Mouse (Mus musculus) retina, adult 2 months (tissue): ENCODE data around the gene Abi2.

Experiments
- DNase-seq: peaks from one replicate; pipeline ENCODE4 v3.0.0-alpha.2; 2012; ENCODE audit warnings: low read depth, low spot score

Gene Abi2

DNA sequence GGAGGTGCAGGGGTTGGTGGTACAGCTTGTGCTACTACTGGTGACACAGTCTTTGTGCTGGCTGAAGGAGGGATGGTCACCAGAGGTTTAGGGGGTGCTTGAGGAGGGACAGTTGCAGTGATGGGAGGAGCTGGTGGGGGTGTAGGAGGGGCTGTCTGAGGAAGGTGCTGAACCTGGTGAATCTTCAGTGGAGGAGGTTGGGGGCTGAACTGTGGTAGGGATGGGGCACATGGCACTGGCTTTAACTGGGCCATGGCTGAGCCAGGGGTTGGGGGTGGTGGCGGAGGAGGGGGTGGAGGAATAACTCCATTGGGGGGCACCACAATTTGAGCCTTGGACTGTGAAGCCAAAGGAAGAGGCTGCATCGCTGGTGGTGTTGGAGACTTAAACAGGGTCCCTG lies 80.2 kb downstream of the Abi2 start:
- no peak for DNase-seq

DNA sequence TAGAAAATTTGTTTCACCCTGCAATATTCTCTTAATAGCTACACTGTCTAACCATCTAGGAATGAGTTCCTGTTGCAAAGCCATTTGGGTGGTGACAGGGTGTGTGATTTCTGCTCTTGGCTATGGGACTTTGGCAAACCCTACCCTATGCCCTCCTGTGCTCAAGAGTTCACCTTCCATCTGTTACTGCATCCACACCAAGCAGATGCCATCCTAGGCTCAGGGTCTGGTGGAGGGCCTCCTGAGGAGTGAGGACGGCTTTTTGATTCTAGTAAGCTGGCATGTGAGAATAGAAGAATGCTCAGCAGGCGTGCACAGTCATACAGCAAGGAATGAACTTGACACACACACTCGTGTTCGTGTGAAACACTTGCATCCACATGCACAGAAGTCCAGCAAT lies 81.1 kb downstream of the Abi2 start:
- DNase-seq, result no peak

DNA sequence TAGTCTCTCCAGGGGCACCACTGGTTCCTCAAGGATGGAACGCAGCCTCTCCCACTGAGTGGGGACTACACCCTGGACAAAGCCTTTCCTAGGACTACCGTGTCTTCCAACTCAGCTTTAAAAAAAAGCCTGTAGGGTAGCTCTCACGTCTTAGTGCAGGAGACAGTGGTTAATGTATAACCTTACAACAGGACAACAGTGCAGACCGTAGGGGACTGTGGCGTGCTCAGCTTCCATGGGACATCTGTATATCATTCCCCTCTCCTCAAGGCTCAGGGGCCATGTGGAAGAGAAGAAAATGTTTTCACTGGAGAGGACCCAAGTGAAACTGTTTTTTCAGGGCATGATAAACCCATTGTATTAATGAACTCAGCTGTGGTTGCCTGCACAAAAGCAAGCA lies 83.0 kb downstream of the Abi2 start:
- DNase-seq, result no peak

DNA sequence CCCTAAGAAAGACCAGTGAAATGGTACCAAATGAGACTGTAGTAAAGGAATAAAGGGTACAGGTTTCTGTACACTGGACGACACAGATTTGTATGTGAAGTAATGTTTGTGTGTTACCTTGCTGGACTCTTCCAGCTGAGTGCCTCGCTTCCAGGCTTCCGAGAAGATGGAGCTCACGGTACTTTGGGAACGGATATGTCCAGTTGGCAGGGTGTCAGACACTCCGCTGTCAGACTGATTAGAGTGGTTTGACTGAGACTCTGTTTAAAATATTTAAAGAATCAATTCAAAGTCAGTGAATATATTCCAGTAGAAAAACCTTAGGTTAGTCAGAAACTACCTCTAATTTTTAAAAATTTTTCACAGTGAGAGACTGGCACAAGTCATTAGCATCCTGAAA lies 84.0 kb downstream of the Abi2 start:
- no peak for DNase-seq

DNA sequence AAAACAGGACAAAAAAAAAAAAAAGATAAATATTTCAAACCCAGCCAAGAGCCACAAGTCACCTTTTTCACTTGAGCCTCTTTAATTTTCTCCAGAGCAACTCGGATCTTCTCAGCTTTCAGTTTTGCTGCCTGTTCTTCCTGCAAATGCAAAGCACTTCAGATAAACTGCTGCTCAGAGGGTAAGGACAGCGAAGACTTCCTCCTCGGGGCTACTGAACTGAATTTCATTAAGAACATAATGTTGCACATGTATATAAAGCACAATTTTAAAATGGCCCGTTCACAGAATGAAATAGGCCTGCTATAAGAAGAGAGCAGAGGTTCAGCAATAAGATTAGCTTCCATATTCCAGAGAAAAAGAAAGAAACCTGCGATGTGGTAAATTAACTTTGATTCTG lies 94.0 kb downstream of the Abi2 start:
- DNase-seq, result no peak

GRCm38 (mm10) chr1:60510584-60510983 lies 101.2 kb downstream of the Abi2 start:
- DNase-seq, result no peak

DNA sequence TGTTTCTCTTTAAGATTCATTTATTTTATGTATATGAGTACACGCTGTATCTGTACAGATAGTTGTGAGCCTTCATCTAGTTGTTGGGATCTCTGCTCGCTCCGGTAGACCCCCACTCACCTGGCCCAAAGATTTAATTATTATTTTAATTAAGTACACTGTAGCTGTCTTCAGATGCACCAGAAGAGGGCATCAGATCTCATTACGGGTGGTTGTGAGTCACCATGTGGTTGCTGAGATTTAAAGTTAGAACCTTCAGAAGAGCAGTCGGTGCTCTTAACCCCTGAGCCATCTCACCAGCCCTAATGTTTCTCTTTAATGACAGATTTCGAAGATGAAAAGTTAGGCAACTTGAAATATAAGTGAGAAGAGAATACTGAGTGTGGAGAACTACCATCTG lies 120.7 kb downstream of the Abi2 start:
- DNase-seq, result no peak

DNA sequence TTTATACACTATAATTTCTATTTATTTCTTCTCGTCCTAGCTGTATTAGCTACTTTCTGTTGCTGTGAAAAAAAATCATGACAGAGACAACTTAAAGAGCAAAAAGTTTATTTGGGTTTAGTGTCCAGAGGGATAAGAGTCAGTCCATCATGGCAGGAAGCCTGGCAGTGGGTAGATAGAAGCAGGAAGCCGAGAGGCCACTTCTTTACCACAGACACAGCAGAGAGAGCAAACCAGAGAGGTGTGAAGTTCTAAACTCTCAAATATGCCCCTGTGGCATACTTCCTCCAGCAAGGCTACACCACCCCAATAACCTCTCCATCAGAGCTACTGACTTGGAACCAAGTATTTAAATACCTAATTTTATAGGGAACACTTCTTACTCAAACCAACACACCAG lies 121.2 kb downstream of the Abi2 start:
- DNase-seq, result no peak
